Mouse (Mus musculus) embryo, embryonic 10 days (tissue): ENCODE results near the gene Rbbp6.

Source experiments
- DNase-seq: peaks from one replicate; pipeline ENCODE4 v3.0.0-alpha.2; 2015; ENCODE audit warnings: low spot score

The Rbbp6 gene

GRCm38 (mm10) chr7:122965386-122965785, at the start of gene Rbbp6:
Gene Rbbp6, plus strand, starts transcription at chr7:122965686.
- DNase-seq: no peak

DNA sequence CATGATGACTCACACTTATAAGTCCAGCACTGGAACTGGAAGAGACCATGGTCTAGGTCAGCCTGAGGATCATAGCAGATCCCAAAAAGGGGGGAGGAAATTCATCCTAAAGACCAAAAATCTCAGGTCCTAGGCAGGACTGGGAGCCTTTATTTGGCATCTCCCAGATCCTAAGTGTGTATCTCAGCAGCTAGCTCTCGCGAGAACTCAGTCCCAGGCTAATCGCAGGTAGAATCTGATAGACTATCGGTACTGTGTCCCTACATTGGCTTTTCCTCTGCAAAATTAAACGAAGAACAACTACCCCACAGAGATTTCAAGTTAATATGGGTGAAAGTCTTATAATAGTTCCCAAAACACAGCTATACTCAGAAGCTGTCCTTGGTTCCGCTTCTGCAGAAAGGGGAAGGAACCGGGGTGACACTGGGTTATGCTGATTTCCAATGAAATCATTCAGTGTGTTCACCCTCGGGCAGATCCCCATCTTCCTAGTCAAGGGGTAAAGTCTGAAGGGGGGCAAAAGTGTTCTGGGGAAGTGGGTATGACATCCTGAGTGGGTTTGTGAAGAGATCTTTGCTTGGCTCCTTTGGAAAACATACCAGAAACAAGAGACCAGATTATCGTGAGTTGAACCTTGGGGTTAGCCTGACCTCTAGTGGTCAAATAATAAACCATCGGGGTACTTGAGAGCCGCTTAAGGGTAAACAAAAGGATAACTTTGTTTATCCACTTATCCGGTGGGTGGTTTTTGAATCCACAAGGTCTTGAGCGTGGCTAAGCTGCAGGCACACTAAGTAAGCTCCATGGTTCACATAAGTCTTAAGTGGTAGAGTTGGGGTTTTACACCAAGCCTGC, 45.5 kb upstream of the Rbbp6 start:
- DNase-seq: peak; percentile 84

DNA sequence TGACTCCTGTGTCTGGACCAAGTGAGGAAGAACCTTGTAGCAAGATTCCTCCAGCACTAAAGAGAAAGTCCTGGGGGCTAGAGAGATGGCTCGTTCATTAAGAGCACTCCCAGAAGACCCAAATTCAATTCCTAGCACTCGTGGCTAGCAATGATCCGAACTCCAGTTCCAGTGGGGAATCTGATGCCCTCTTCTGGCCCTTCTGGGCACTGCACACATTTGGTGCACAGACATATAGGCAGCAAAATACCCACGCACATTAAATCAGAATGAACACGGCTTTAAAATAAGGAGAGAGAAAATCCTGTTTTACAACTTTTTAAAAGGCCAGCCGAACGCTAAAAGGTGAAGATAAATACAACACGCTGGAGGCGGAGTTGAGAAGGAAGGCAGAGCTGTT, 43.9 kb upstream of the Rbbp6 start:
- DNase-seq: no peak

GRCm38 (mm10) chr7:122924256-122924655, 41.2 kb upstream of the Rbbp6 start:
- no peak for DNase-seq

DNA sequence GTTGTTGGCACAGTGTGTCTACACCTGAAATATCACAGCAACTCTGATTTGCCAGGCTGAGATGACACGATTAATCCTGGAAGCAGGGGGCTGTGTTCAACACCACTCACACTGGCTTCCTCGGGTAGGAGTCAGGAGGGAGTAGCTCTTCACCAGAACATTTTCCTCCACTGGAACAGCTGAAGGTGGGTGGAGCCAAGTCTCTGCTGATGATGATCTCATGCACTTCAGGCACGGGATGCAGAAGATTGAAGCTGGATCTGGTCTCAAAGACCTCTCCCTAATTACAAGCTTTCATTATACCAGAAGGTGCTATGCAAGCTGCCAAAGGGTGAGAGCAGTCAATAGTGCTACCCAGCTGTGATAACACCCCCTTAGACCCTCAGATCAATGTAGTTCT, 35.0 kb upstream of the Rbbp6 start:
- DNase-seq: no peak

DNA sequence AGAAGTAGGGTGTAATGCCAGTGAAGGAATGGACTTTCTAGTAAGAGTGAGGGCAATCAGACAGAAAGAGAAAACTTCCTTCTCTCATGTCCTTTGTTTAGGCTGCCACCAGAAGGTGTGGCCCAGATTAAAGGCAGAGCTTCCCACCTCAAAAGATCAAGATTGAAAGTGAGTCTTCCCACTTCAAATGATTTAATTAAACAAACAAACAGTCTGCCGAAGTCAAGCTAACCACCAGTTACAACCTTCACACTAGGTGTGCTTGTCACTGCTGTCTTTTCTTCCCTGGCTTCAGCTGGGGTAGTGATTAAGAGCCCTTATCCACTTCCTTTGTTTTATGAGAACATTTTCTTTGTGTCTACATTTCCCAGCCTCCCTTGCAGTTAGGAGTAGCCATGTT, 33.3 kb upstream of the Rbbp6 start:
- no peak for DNase-seq

DNA sequence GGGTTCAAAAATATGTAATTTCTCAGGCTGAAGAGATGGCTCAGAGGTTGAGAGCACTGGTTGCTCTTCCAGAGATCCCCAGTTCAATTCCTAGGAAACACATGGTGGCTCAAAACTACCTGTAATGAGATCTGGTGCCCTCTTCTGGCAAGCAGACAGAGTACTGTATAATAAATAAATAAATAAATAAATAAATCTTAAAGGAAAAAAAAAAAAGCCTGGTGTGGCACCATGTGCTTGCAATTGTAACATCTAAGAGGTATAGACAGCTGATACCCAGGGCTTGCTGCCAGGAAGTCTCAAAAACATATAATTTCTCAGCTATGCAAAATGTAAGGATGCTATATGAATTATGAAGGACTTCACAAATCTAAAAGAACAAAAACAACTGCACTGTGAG, 28.9 kb upstream of the Rbbp6 start:
- no peak for DNase-seq

- DNase-seq: no peak
These were observed 27.3 kb upstream of the Rbbp6 start for GRCm38 (mm10) chr7:122938197-122938596.

DNA sequence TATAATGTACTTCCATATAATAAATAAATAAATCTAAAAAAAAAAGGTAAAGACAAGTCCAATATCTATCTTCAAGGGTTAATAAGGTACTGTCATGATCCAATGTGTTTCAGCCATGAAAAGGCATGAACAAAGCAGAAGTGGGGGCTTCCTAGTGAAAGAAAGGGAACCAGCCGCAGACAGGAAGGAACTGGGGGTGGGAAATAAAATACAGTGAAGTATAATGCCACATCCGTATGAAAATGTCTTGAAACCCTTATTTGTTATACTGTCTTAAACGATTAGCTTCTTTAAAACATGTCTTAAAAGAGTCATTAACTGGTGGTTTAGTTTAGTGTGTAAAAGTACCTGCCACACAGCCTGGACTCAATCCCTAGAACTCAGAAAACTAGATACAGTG, 26.3 kb upstream of the Rbbp6 start:
- no peak for DNase-seq

GRCm38 (mm10) chr7:122940371-122941075, 25.0 kb upstream of the Rbbp6 start:
- DNase-seq: no peak

GRCm38 (mm10) chr7:122942111-122942510, 23.4 kb upstream of the Rbbp6 start:
- DNase-seq: no peak

DNA sequence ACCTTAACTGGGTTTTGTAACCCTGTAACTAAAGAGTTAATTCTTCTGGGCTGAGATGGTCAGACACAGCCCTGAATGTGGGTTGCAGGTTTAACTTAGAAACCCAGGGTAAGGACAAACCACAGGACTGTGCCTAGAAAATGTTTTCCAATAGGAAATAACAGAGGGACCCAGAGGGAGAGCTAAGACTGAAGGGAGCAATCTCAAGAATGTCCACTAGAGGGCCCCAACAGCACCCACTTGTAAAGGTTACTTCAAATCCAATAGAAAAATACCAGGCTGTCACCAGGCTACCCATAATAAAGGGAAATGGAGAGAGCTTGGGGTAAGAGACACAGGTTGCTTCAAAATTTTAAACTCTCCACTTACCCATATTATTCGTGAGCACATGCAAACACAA, 20.3 kb upstream of the Rbbp6 start:
- peak; percentile 62 for DNase-seq

DNA sequence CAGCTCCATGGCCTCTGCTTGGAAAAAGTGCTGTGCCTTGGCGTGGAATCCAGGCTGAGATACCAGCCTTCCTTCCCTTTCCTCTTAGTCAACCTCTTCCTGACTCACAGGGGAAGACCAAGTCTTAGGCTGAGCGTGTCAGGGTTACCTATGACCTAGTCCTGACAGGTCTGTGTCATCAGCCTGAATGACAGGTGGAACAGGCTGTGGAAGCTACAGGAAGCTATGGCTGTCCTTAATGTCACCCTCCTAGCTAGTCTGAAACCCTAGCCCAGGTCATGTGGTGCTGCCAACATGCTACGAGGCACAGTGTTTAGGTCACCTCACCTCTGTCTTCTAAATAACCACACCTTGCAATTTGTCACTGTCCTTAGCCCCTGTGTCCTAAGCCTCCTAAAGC, 16.2 kb upstream of the Rbbp6 start:
- DNase-seq: no peak

DNA sequence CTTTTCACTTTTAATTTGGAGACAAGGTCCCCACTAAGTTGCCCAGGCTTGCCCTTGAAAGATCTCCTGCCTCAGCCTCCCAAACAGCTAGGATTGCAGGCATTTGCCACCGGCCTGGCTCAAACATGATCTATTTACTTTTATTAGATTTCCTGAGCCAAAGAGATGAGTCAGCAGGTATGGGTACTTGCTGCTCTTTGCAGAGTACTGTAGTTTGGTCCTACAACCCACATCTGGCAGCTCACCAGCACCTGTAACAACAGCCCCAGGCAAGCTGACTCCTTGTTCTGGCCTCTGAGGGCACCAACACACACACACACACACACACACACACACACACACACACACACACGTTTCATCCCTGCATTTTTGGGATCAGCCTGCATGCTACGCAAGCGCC, 14.0 kb upstream of the Rbbp6 start:
- no peak for DNase-seq

DNA sequence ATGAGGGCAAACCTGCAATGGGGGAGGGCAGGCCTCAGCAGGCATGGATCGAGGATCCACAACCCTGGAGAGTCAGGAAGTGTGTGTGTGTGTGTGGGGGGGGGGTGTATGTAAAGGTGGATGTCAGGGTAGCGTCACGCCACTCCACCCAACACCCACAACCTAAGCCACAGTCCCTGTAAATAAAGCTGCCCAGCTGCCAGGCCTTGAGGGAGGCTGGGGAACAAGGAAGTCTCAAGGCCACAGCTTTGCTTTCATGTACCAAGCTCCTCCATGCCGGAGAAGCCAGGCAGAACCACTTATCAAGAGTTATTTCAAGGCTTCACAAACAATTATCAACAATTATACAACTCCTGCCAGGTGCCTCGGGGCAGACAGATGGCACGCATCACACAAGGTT, 13.4 kb upstream of the Rbbp6 start:
- no peak for DNase-seq

- no peak for DNase-seq
These were observed 10.8 kb upstream of the Rbbp6 start for GRCm38 (mm10) chr7:122954451-122955225.

GRCm38 (mm10) chr7:122955226-122955955, 10.1 kb upstream of the Rbbp6 start:
- DNase-seq: peak; percentile 36

DNA sequence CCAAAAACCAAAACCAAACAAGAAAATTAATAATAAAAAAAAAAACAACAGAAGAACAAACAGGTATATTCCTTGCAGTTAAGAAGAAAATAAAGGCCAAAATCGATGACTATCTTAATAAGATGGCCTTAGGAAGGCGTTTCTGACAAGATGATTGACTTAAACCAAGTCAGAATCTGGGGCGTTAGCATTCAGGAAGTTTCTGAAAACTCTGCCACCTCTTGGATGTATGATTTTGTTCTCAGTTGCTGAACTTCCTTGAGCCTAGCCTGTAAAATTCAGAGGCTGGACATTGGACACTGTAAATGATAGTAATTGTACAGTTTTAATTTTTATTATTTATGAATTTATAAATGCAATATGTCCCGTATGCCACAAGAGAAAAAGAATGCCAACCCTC, 3.3 kb downstream of the Rbbp6 start:
- no peak for DNase-seq

DNA sequence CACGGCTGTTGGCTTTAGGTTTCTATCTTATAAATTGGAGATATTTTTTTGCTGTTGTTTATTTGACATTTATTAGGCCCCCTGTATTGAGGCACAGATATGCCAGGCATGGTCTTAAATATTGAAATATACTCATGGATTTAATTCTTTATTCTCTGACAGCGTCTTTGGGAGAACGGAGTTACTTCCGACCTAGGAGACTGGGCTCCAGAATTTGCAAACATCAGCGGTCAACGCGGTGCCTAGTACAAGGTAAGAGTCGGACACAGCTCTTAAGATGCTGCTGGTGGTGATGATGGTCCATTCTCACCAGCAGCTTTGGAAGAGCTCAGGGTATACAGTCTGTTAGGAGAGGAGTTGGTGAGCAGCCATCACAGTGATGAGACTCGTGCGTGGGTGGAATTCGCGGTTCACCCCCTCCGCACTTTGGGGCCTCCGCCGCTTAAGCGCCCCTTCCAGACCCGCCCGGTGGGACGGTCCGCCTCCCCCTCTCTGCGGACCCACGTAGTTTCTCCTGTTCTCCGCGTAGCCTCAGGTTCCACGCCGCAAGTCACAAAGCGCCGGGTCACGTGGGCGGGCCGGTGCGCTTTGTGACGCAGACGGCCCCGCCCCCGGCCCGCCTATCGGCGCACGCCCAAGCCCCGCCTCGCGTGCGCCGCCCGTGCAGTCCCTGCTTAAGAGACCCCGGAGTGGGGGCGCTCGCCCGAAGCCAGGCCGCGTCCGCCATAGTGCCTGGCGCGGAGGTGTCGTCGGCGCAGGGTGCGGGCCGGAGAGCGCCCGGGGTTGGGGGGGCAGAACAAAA, 3.9 kb downstream of the Rbbp6 start:
- DNase-seq: peak; percentile 93

- DNase-seq: peak; percentile 56
These were observed 4.8 kb downstream of the Rbbp6 start for GRCm38 (mm10) chr7:122970119-122970781.
